Mouse (Mus musculus): Measurements from ENCODE around the gene Ankrd10. TPM values are rescaled to one million over a fixed set of nuclear protein-coding genes. Genes with fewer than 3 reads are reported as not detected.

The Ankrd10 gene
- total and polyA plus RNA-seq, 3 experiments, result 70.4 to 74.8 TPM; not detected in 1

GRCm38 (mm10) chr8:11636324-11637057 is 934 bp upstream of the Ankrd10 start (continued):
- TF ChIP-seq MEF2A (IDR thresholded peaks at IDR 0.05; ENCODE audit: extremely low read depth, insufficient replicate concordance, low read depth, low read length, poor library complexity, severe bottlenecking) (no peak), MAZ (IDR thresholded peaks at IDR 0.05; ENCODE audit: low read depth, low read length) (no peak; the same call in 1 of the 2 replicates), USF2 (IDR thresholded peaks at IDR 0.05; ENCODE audit: borderline replicate concordance in 1 of 2, insufficient read depth in 1 of 2, low read depth in 1 of 2, low read length in 2 of 2) (peak; percentile 36 to 84; a peak in 3 of 4 replicates), SIN3A (IDR thresholded peaks at IDR 0.05; ENCODE audit: low read length) (peak; percentile 62), ZC3H11A (IDR thresholded peaks at IDR 0.05; ENCODE audit: low read depth, low read length) (no peak), KAT2A (conservative IDR thresholded peaks at IDR 0.05; ENCODE audit: low read depth, low read length) (no peak; the same call in 1 of the 2 replicates), CHD1 (IDR thresholded peaks at IDR 0.05; ENCODE audit: low read depth, low read length) (0 out of 2 replicates have a peak, but pooled peaks have one; percentile 83), MYB (IDR thresholded peaks at IDR 0.05; ENCODE audit: low read depth, low read length) (no peak), E2F4 (IDR thresholded peaks at IDR 0.05; ENCODE audit: borderline replicate concordance, low read depth, low read length) (no peak), UBTF (IDR thresholded peaks at IDR 0.05; ENCODE audit: borderline replicate concordance, insufficient read depth, low read depth, low read length) (no peak), TAL1 (IDR thresholded peaks at IDR 0.05; ENCODE audit: low read length) (no peak), ZKSCAN1 (IDR thresholded peaks at IDR 0.05; ENCODE audit: low read depth, low read length) (no peak), NRF1 (IDR thresholded peaks at IDR 0.05; ENCODE audit: insufficient read depth, low read depth, low read length, poor library complexity, severe bottlenecking) (no peak), BHLHE40 (IDR thresholded peaks at IDR 0.05; ENCODE audit: borderline replicate concordance, low read depth, low read length) (peak; percentile 87; the same call in 1 of the 2 replicates), RAD21 (IDR thresholded peaks at IDR 0.05; ENCODE audit: low read depth, low read length) (no peak)

GRCm38 (mm10) chr8:11635012-11635577 is 462 bp downstream of the Ankrd10 start:
- H3K27me3 ChIP-seq (ENCODE audit: control insufficient read depth in 1 of 2, insufficient read depth in 2 of 2, low read length in 2 of 2), result no peaks in the 10 kb centered on the region
- H3K36me3 ChIP-seq (ENCODE audit: control insufficient read depth in 1 of 2, insufficient read depth in 2 of 2, low read length in 2 of 2), result peaks cover under 1 to 19% of the 10 kb centered on the region in 2 experiments; a peak in 2 of 4 replicates
- DNase-seq (ENCODE audit: low read depth, low spot score), result peak; percentile 94
- peaks cover 0 to 15% of the 10 kb centered on the region in 2 experiments; a peak in 2 of 4 replicates for H3K4me1 ChIP-seq (ENCODE audit: control insufficient read depth in 1 of 2, insufficient read depth in 2 of 2, low read length in 2 of 2)
- H3K27ac ChIP-seq (ENCODE audit: control insufficient read depth, low read depth, low read length), result peak overlapping the region; percentile 81
- peak overlapping the region; percentile 84 for H3K4me3 ChIP-seq (ENCODE audit: control insufficient read depth in 1 of 2, insufficient read depth in 1 of 2, low read depth in 2 of 2, low read length in 2 of 2)
- H3K9me3 ChIP-seq (replicated peaks; ENCODE audit: insufficient read depth, low read length), result no peaks in the 10 kb centered on the region
- peak overlapping the region; percentile 94 for H3K9ac ChIP-seq (ENCODE audit: control insufficient read depth, low read depth, low read length, poor library complexity, severe bottlenecking)
- H3K79me2 ChIP-seq (ENCODE audit: control insufficient read depth, insufficient read depth, low read length, poor library complexity), result peaks cover 35% of the 10 kb centered on the region
- TF ChIP-seq HCFC1 (IDR thresholded peaks at IDR 0.05; ENCODE audit: low read depth, low read length) (peak; percentile 84), ZNF384 (IDR thresholded peaks at IDR 0.05; ENCODE audit: low read depth, low read length) (no peak), TCF12 (IDR thresholded peaks at IDR 0.05; ENCODE audit: low read depth, low read length) (no peak), MYC (IDR thresholded peaks at IDR 0.05; ENCODE audit: low read depth, low read length) (0 out of 2 replicates have a peak, but pooled peaks have one; percentile 23), MYB (IDR thresholded peaks at IDR 0.05; ENCODE audit: low read depth, low read length) (no peak), GATA1 (IDR thresholded peaks at IDR 0.05; ENCODE audit: low read depth, low read length) (no peak), SIN3A (IDR thresholded peaks at IDR 0.05; ENCODE audit: low read length) (peak; percentile 18; the same call in 1 of the 2 replicates), POLR2AphosphoS2 (IDR thresholded peaks at IDR 0.05; ENCODE audit: low read length) (peak; percentile 75), ZKSCAN1 (IDR thresholded peaks at IDR 0.05; ENCODE audit: low read depth, low read length) (no peak), USF1 (IDR thresholded peaks at IDR 0.05; ENCODE audit: low read depth, low read length) (0 out of 2 replicates have a peak, but pooled peaks have one; percentile 26), ZMIZ1 (IDR thresholded peaks at IDR 0.05; ENCODE audit: low read depth, low read length) (peak; percentile 52; the same call in 1 of the 2 replicates), USF2 (IDR thresholded peaks at IDR 0.05; ENCODE audit: borderline replicate concordance in 1 of 2, insufficient read depth in 1 of 2, low read depth in 1 of 2, low read length in 2 of 2) (no peak), RCOR1 (IDR thresholded peaks at IDR 0.05; ENCODE audit: low read depth, low read length) (no peak), NRF1 (IDR thresholded peaks at IDR 0.05; ENCODE audit: insufficient read depth, low read depth, low read length, poor library complexity, severe bottlenecking) (peak; percentile 94), MAZ (IDR thresholded peaks at IDR 0.05; ENCODE audit: low read depth, low read length) (peak; percentile 74; the same call in 1 of the 2 replicates), MAX (IDR thresholded peaks at IDR 0.05; ENCODE audit: low read length) (peak; percentile 61), ETS1 (IDR thresholded peaks at IDR 0.05; ENCODE audit: low read depth, low read length) (peak; percentile 8; the same call in 1 of the 2 replicates), POLR2A (IDR thresholded peaks at IDR 0.05; ENCODE audit: control insufficient read depth in 1 of 2, insufficient read depth in 1 of 2, low read depth in 1 of 2, low read length in 2 of 2, poor library complexity in 1 of 2) (peak; percentile 51 to 79; a peak in 2 of 4 replicates), MAFK (IDR thresholded peaks at IDR 0.05; ENCODE audit: borderline replicate concordance, low read depth, low read length) (no peak), BHLHE40 (IDR thresholded peaks at IDR 0.05; ENCODE audit: borderline replicate concordance, low read depth, low read length) (no peak), TAL1 (IDR thresholded peaks at IDR 0.05; ENCODE audit: low read length) (no peak), CHD1 (IDR thresholded peaks at IDR 0.05; ENCODE audit: low read depth, low read length) (no peak), ELF1 (IDR thresholded peaks at IDR 0.05; ENCODE audit: low read depth, low read length) (peak; percentile 89)
